Mouse (Mus musculus): ENCODE results near the gene E130308A19Rik. TPM values are rescaled to one million over a fixed set of nuclear protein-coding genes. Genes with fewer than 3 reads are reported as not detected.

The E130308A19Rik gene
- total and polyA plus RNA-seq, 3 experiments = 2.4 to 3.4 (median 3.1) TPM

DNA sequence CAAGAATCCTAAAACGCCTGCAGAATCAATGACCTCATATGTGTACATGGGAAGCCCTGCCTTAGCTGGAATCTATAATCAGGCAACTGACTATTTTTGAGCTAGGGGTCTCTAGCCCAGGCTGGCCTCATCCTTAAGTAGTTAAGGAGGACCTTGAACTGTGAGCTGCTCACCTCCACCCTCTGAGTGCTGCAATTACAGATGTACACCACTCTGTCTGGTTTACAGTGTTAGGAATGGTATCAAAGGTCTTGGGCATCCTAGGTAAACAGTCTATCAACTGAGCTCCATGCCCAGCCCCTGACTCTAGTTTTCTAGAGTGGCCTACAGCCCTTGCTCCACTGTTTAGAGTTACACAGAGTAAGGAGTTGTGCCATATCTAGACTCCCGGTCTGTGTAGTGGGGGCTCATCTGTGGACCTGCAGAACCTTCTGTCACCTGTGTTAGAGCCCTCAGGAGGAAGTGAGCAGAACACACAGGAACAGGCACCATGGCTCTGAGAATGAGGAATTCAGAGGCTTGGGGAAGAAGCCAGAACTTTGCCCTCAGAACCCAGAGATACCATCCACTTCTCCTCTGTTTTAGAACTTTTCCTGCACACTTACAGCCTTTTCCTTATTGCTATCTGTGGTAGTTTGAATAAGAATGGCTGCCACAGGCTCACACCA is 169.9 kb downstream of the E130308A19Rik start:
- Histone ChIP-seq H3K4me3 (replicated peaks in 1 of 3; ENCODE audit: low read depth in 2 of 3, low read length in 2 of 3, poor library complexity in 1 of 3) (no peak overlapping the region), H3K9me3 (replicated peaks; ENCODE audit: low read length) (no peaks in the 10 kb centered on the region), H3K27ac (ENCODE audit: insufficient read depth, low read depth) (no peak overlapping the region), H3K4me1 (ENCODE audit: control insufficient read depth in 1 of 2, insufficient read depth in 2 of 2) (peaks cover 0 to 9% of the 10 kb centered on the region in 2 experiments; a peak in 2 of 4 replicates), H3K9ac (ENCODE audit: insufficient read depth, low read depth) (no peak overlapping the region), H3K4me2 (ENCODE audit: insufficient read depth, low read depth, poor library complexity, severe bottlenecking) (no peak overlapping the region), H3K36me3 (replicated peaks in 1 of 2; ENCODE audit: control insufficient read depth in 1 of 2, insufficient read depth in 1 of 2, low read length in 1 of 2) (no peaks in the 10 kb centered on the region), H3K27me3 (replicated peaks) (no peaks in the 10 kb centered on the region), H3K79me2 (replicated peaks; ENCODE audit: control insufficient read depth, extremely low read depth, insufficient read depth, poor library complexity, severe bottlenecking) (no peaks in the 10 kb centered on the region)
- in situ Hi-C loops (cut with MboI; ENCODE audit: low pct_ligation_motif_present, low pct_unique_long_range_greater_than_20kb, low sequenced_read_pairs) (no loop called here), dilution Hi-C loops (cut with MboI; ENCODE audit: extremely low pct_ligation_motif_present, extremely low pct_unique_long_range_greater_than_20kb, low sequenced_read_pairs) (no loop called here)
- DNase-seq (ENCODE audit: extremely low read depth) = no peak
- TF ChIP-seq MEF2A (IDR thresholded peaks at IDR 0.05; ENCODE audit: borderline replicate concordance, low read depth, low read length) (no peak), UBTF (IDR thresholded peaks at IDR 0.05; ENCODE audit: low read depth, low read length) (no peak), ZNF384 (IDR thresholded peaks at IDR 0.05; ENCODE audit: low read depth, low read length) (no peak), CTCF (conservative IDR thresholded peaks at IDR 0.05 in 1 of 2, IDR thresholded peaks at IDR 0.05 in 1 of 2; ENCODE audit: low read depth in 2 of 2, low read length in 2 of 2) (no peak), SMC3 (IDR thresholded peaks at IDR 0.05; ENCODE audit: low read depth, low read length) (no peak), ZC3H11A (IDR thresholded peaks at IDR 0.05; ENCODE audit: low read depth, low read length) (no peak), BHLHE40 (IDR thresholded peaks at IDR 0.05; ENCODE audit: low read depth, low read length) (no peak), JUND (conservative IDR thresholded peaks at IDR 0.05; ENCODE audit: low read depth, low read length) (no peak), ETS1 (conservative IDR thresholded peaks at IDR 0.05; ENCODE audit: low read depth, low read length) (no peak), CHD1 (IDR thresholded peaks at IDR 0.05; ENCODE audit: low read depth, low read length) (no peak), USF2 (conservative IDR thresholded peaks at IDR 0.05; ENCODE audit: low read depth, low read length) (no peak), MYC (IDR thresholded peaks at IDR 0.05; ENCODE audit: low read depth, low read length) (no peak), KAT2A (IDR thresholded peaks at IDR 0.05; ENCODE audit: insufficient replicate concordance, low read length) (no peak), PAX5 (IDR thresholded peaks at IDR 0.05; ENCODE audit: low read length) (no peak), TCF12 (IDR thresholded peaks at IDR 0.05; ENCODE audit: low read depth, low read length) (no peak), ZKSCAN1 (IDR thresholded peaks at IDR 0.05; ENCODE audit: borderline replicate concordance, low read depth, low read length) (no peak), ELF1 (IDR thresholded peaks at IDR 0.05; ENCODE audit: low read depth, low read length) (no peak), MAZ (IDR thresholded peaks at IDR 0.05; ENCODE audit: low read depth, low read length) (no peak), POLR2AphosphoS2 (IDR thresholded peaks at IDR 0.05; ENCODE audit: low read depth, low read length) (no peak)

GRCm38 (mm10) chr4:59800181-59800580 is 174.2 kb downstream of the E130308A19Rik start:
- dilution Hi-C loops (cut with MboI; ENCODE audit: extremely low pct_ligation_motif_present, extremely low pct_unique_long_range_greater_than_20kb, low sequenced_read_pairs) = no loop called here
- Histone ChIP-seq H3K4me3 (replicated peaks in 1 of 3; ENCODE audit: low read depth in 2 of 3, low read length in 2 of 3, poor library complexity in 1 of 3) (no peak overlapping the region), H3K9ac (ENCODE audit: insufficient read depth, low read depth) (no peak overlapping the region), H3K27ac (ENCODE audit: insufficient read depth, low read depth) (no peak overlapping the region), H3K9me3 (replicated peaks; ENCODE audit: low read length) (no peaks in the 10 kb centered on the region), H3K4me2 (ENCODE audit: insufficient read depth, low read depth, poor library complexity, severe bottlenecking) (no peak overlapping the region), H3K4me1 (ENCODE audit: control insufficient read depth in 1 of 2, insufficient read depth in 2 of 2) (peaks cover 8 to 48% of the 10 kb centered on the region in 2 experiments; a peak in 3 of 4 replicates), H3K27me3 (replicated peaks) (no peaks in the 10 kb centered on the region), H3K79me2 (replicated peaks; ENCODE audit: control insufficient read depth, extremely low read depth, insufficient read depth, poor library complexity, severe bottlenecking) (no peaks in the 10 kb centered on the region), H3K36me3 (replicated peaks in 1 of 2; ENCODE audit: control insufficient read depth in 1 of 2, insufficient read depth in 1 of 2, low read length in 1 of 2) (no peaks in the 10 kb centered on the region)
- no peak for DNase-seq (ENCODE audit: extremely low read depth)
- TF ChIP-seq MAX (IDR thresholded peaks at IDR 0.05; ENCODE audit: low read length) (no peak), BHLHE40 (IDR thresholded peaks at IDR 0.05; ENCODE audit: low read depth, low read length) (0 out of 2 replicates have a peak, but pooled peaks have one; percentile 19)
- in situ Hi-C loops (cut with MboI; ENCODE audit: low pct_ligation_motif_present, low pct_unique_long_range_greater_than_20kb, low sequenced_read_pairs) = no loop called here

Measured in CH12.LX (cell line).